Mouse (Mus musculus) embryo, embryonic 11.5 days (tissue): ENCODE data around the gene Gm2035.
"Not testable (repeated sequence)": the region's sequence is repeated elsewhere in the genome, so short reads cannot be mapped to it uniquely, and the experiment has no call there.

Experiments
- DNase-seq: peaks from one replicate; pipeline ENCODE4 v3.0.0-alpha.2; 2012; ENCODE audit warnings: low read depth, low spot score

Gm2035 gene

DNA sequence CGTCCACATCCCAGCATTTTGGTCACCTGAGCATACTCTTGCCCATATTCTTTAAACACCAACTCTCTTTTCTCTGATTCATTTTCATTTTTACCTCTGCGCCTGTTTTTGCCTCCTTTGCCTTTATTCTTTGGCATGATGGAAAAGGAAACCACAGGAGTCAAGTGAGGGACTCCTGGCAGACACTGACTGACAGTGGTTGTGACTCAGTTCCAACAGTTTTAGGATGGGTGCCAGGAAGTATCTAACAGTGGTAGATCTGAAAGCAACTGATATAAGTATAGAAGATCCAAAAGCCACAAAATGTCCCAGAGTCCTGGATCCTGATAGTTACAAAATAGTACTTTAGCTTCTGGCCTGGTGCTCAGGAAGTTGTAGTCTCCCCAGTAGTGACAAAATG is at the start of gene Gm2035:
Gene Gm2035 (minus strand): TSS at position 137 of the 400 bp plus-strand sequence.
- DNase-seq = not testable (repeated sequence)

DNA sequence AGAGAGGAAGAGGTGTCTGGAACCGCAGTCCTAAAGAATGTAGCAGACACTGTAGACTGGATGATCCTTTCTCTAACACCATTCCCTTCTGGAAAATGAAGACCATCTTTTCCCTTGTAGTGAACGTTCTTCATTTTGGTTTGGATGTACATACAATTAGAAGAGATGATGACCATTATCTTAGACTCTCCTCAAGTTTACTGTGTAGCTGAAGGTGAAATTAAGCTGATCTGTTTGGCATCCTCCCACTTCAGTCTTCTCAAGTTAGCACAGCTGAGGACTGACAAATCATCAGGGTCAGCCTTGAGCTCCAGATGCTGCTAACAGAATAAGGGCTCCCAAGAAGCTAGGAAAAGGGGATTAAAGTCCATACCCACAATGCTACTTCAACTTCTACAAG is 34.1 kb upstream of the Gm2035 start, which contains the start of gene Gm2042:
Gene Gm2042 (plus strand): TSS at position 301 of the 400 bp plus-strand sequence.
- not testable (repeated sequence) for DNase-seq

DNA sequence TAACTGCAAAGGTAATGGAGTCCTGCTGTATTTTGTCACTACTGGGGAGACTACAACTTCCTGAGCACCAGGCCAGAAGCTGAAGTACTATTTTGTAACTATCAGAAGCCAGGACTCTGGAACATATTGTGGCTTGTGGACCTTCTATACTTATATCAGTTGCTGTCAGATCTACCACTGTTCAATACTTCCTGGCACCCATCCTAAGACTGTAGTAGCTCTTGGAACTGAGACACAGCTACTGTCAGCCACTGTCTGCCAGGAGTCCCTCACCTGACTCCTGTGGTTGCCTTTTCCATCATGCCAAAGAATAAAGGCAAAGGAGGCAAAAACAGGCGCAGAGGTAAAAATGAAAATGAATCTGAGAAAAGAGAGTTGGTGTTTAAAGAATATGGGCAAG is 24.6 kb downstream of the Gm2035 start, which contains the start of gene Gm2022:
Gene Gm2022 (plus strand): TSS at position 301 of the 400 bp plus-strand sequence.
- not testable (repeated sequence) for DNase-seq

DNA sequence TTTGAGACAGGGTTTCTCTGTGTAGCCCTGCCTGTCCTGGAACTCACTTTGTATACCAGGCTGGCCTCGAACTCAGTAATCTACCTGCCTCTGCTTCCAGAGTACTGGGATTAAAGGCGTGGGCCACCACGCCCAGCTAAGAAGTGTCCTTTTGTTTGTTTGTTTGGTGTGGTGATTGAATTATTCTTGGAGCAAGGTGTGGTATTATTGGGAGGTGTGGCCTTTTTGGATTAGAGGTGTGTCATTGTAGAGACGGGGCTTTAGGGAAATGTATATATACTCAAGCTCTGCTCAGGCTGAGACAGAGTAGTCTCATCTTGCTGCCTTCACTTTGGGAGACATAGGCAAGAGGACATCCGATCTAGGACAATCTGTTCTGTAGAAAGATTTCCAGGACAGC is 45.9 kb downstream of the Gm2035 start, which contains the start of gene Gm2016:
Gene Gm2016 (plus strand): TSS at position 301 of the 400 bp plus-strand sequence.
- not testable (repeated sequence) for DNase-seq
